Mouse (Mus musculus): ENCODE measurements around the gene Fam219a. TPM values are rescaled to one million over a fixed set of nuclear protein-coding genes. Genes with fewer than 3 reads are reported as not detected.

Gene Fam219a
- polyA plus RNA-seq, 1 experiment from 2014 or later = 21.7 TPM

DNA sequence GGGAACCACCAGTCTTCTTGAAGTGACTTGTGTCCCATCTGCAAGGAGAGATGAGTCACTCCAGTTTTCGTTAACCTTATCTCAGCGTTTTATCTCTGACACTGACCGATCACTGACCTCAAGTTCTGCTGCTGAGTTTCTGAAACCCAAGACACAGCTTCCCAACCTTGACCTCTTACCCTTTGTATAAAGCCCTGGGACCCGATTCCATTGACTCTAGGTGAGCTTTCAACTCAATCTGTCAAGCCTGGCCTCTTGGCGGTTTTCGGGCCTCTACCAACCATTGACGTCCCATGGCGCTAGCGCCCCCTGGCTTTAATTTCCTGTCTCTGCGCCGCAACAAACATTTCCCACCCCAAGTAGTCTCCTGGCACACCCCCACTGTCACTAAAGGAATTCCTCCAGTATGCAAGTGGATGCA lies 64.2 kb downstream of the Fam219a start:
- Histone ChIP-seq H3K27ac (ENCODE audit: low read length) (no peak overlapping the region), H3K36me3 (ENCODE audit: control insufficient read depth, insufficient read depth, low read length) (no peaks in the 10 kb centered on the region), H3K4me3 (ENCODE audit: low read depth, low read length) (no peak overlapping the region), H3K9me3 (replicated peaks; ENCODE audit: control insufficient read depth, low read length, poor library complexity, severe bottlenecking) (no peaks in the 10 kb centered on the region), H3K4me2 (ENCODE audit: low read length) (no peak overlapping the region), H3K4me1 (ENCODE audit: control insufficient read depth, insufficient read depth, low read length) (peaks cover 14% of the 10 kb centered on the region; the same call in 1 of the 2 replicates), H3K27me3 (ENCODE audit: control insufficient read depth, insufficient read depth, low read depth, low read length) (peaks cover 19% of the 10 kb centered on the region), H3K9ac (ENCODE audit: low read depth, low read length) (no peak overlapping the region)
- 55% methylated on average over 11 of the region's 11 CpGs for WGBS
- no peak for ATAC-seq

DNA sequence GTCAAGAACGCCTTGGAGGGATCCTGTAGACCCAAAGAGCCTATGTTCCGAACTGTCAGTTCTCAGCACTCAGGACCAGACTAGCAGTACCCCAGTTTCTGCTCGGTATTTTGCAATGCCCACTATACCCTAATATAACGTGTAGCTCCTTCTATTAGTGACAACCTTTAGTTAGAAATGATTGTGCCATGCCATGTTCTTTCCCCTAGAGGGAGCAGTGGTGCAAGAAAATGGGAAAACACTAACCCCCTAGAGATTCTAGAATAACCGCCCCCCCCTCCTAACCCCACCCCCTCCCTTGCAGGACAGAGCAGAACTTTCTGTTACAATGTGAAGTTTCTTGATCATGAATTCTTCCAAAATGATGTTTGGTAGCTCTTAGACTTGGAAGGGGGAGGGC lies 65.0 kb downstream of the Fam219a start:
- no peak for ATAC-seq
- H3K4me2 ChIP-seq (ENCODE audit: low read length) = no peak overlapping the region
- no peak overlapping the region for H3K9ac ChIP-seq (ENCODE audit: low read depth, low read length)
- no peak overlapping the region for H3K4me3 ChIP-seq (ENCODE audit: low read depth, low read length)
- WGBS = 75% methylated on average over 5 of the region's 5 CpGs
- H3K9me3 ChIP-seq (replicated peaks; ENCODE audit: control insufficient read depth, low read length, poor library complexity, severe bottlenecking) = no peaks in the 10 kb centered on the region
- peaks cover 27% of the 10 kb centered on the region for H3K27me3 ChIP-seq (ENCODE audit: control insufficient read depth, insufficient read depth, low read depth, low read length)
- peaks cover 14% of the 10 kb centered on the region; the same call in 1 of the 2 replicates for H3K4me1 ChIP-seq (ENCODE audit: control insufficient read depth, insufficient read depth, low read length)
- H3K27ac ChIP-seq (ENCODE audit: low read length) = no peak overlapping the region
- no peaks in the 10 kb centered on the region for H3K36me3 ChIP-seq (ENCODE audit: control insufficient read depth, insufficient read depth, low read length)

DNA sequence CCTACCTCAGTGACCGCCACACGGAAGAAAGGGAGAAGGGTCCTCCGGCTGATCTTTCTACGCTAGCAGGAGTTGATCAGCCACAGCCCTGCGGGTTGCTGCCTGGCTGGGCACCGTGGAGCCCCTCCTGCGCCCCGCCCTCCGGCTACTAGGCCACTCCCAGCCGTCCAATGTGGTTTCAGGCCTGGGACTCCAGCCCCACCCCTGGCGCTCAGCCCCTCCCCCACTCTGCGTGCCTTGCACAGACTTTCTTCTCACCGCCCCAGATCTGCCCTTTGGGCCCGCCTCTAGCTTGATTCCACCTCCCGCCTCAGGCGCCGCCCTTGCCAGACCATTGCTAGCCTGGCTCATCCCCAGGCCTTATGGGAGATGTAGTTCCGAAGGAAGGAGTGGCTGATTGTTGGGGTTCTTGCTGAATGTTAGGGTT lies 66.3 kb downstream of the Fam219a start, which contains the start of gene AI464131:
AI464131 (minus strand) TSS at position 91 of the 427 bp plus-strand sequence.
- Histone ChIP-seq H3K4me2 (ENCODE audit: low read length) (peak within 1 kb of the TSS; percentile 55), H3K9me3 (replicated peaks; ENCODE audit: control insufficient read depth, low read length, poor library complexity, severe bottlenecking) (no peaks in the 10 kb centered on the region), H3K4me1 (ENCODE audit: control insufficient read depth, insufficient read depth, low read length) (peaks cover 17% of the 10 kb centered on the region; the same call in 1 of the 2 replicates), H3K36me3 (ENCODE audit: control insufficient read depth, insufficient read depth, low read length) (no peaks in the 10 kb centered on the region; the same call in 1 of the 2 replicates), H3K27ac (ENCODE audit: low read length) (peak within 1 kb of the TSS; percentile 36), H3K27me3 (ENCODE audit: control insufficient read depth, insufficient read depth, low read depth, low read length) (peaks cover 33% of the 10 kb centered on the region), H3K9ac (ENCODE audit: low read depth, low read length) (peak within 1 kb of the TSS; percentile 42), H3K4me3 (ENCODE audit: low read depth, low read length) (peak within 1 kb of the TSS; percentile 31)
- peak; percentile 88 for ATAC-seq
- WGBS = under 1% methylated on average over 18 of the region's 18 CpGs

DNA sequence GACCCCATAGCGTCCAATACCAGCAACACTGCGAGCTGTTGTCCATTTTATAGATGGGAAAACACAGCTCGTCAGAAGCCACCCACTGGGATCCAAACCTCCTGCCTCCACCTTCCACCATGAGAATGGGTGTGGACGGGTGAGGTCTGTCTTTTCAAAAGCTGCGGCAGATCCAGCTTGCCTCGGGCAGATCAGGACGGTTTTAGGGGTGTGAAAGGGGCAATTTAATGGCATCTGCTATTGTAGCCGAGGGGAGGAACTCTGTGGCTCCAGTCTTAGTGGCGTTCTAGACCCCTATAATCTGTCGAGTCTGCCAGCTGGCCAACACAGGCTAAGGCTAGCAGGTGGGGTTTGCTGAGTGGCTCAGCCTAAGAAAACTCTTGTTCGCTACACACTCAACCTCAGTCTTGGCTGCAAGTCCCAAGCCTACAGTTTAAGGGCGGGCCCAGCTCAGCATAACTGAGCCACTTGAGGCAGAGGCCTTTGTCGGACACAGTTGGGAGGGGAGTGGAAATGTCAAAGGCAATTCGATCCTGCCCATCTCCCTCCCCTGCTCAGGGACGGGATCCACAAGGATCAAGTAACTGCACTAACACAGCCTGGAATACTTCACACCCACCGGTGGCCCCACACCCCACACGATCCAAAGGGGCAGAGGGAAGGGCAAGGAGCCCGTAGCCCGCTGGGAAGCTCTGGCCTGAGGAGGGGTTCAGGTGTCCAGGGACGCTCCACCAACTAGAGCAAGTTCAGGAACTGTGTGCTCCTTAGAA lies 67.0 kb downstream of the Fam219a start:
- H3K27ac ChIP-seq (ENCODE audit: low read length) = peak overlapping the region; percentile 36
- H3K9ac ChIP-seq (ENCODE audit: low read depth, low read length) = peak overlapping the region; percentile 42
- WGBS = 10% methylated on average over 20 of the region's 20 CpGs
- peak; percentile 43 for ATAC-seq
- peak overlapping the region; percentile 55 for H3K4me2 ChIP-seq (ENCODE audit: low read length)
- peaks cover 13% of the 10 kb centered on the region; the same call in 1 of the 2 replicates for H3K4me1 ChIP-seq (ENCODE audit: control insufficient read depth, insufficient read depth, low read length)
- peak overlapping the region; percentile 31 for H3K4me3 ChIP-seq (ENCODE audit: low read depth, low read length)
- H3K27me3 ChIP-seq (ENCODE audit: control insufficient read depth, insufficient read depth, low read depth, low read length) = peaks cover 40% of the 10 kb centered on the region
- no peaks in the 10 kb centered on the region; the same call in 1 of the 2 replicates for H3K36me3 ChIP-seq (ENCODE audit: control insufficient read depth, insufficient read depth, low read length)
- H3K9me3 ChIP-seq (replicated peaks; ENCODE audit: control insufficient read depth, low read length, poor library complexity, severe bottlenecking) = no peaks in the 10 kb centered on the region

DNA sequence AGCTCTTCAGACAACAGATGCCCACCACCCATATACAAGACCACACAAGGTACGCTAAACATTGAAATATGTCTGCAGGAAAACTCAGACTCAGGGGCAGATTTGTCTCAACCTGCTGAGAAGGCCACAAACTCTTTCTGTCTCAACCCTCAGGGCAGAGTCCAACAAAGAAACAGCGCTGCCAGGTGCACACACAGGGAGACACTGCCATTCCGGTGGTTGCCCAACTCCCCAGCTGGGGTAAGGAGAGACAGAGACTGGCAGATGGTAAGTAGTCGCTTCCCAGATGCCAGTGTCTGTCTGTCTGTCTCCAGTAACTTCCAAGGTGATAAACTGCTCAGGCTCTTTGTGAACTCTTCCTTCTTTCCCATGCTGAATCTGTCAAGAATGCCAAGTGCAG lies 68.6 kb downstream of the Fam219a start:
- 74% methylated on average over 4 of the region's 4 CpGs for WGBS

DNA sequence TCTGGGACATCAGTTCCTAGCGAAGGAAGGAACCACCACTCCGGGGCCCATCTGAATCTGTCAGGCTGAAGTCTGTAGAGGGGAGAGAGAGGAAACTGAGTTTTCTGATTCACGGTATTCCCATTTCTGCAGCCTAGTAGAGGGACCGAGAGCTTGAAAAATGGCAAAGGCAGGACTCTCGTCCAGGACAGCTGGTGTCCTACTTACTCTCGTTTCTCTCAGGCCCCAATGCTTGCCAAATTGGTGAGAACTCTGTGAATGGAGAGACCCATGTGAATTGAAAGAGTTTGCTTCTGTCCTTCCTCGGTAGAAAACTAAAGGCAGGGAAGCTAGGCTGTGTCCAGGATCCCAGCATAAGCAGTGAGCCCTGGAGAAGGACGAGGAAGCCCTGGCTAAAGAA lies 69.7 kb downstream of the Fam219a start:
- H3K36me3 ChIP-seq (ENCODE audit: control insufficient read depth, insufficient read depth, low read length) = no peaks in the 10 kb centered on the region; the same call in 1 of the 2 replicates
- peaks cover 49% of the 10 kb centered on the region for H3K27me3 ChIP-seq (ENCODE audit: control insufficient read depth, insufficient read depth, low read depth, low read length)
- peaks cover 13% of the 10 kb centered on the region; the same call in 1 of the 2 replicates for H3K4me1 ChIP-seq (ENCODE audit: control insufficient read depth, insufficient read depth, low read length)
- ATAC-seq = no peak
- no peaks in the 10 kb centered on the region for H3K9me3 ChIP-seq (replicated peaks; ENCODE audit: control insufficient read depth, low read length, poor library complexity, severe bottlenecking)
- 54% methylated on average over 8 of the region's 8 CpGs for WGBS
- H3K9ac ChIP-seq (ENCODE audit: low read depth, low read length) = no peak overlapping the region
- no peak overlapping the region for H3K4me3 ChIP-seq (ENCODE audit: low read depth, low read length)
- no peak overlapping the region; the same call in 1 of the 2 replicates for H3K4me2 ChIP-seq (ENCODE audit: low read length)
- no peak overlapping the region for H3K27ac ChIP-seq (ENCODE audit: low read length)

More for the DNA sequence above, 68.6 kb downstream of the Fam219a start:
- H3K9me3 ChIP-seq (replicated peaks; ENCODE audit: control insufficient read depth, low read length, poor library complexity, severe bottlenecking) = no peaks in the 10 kb centered on the region
- no peaks in the 10 kb centered on the region; the same call in 1 of the 2 replicates for H3K36me3 ChIP-seq (ENCODE audit: control insufficient read depth, insufficient read depth, low read length)
- no peak overlapping the region for H3K4me3 ChIP-seq (ENCODE audit: low read depth, low read length)
- H3K4me2 ChIP-seq (ENCODE audit: low read length) = no peak overlapping the region
- H3K9ac ChIP-seq (ENCODE audit: low read depth, low read length) = no peak overlapping the region
- no peak overlapping the region for H3K27ac ChIP-seq (ENCODE audit: low read length)
- ATAC-seq = no peak
- H3K27me3 ChIP-seq (ENCODE audit: control insufficient read depth, insufficient read depth, low read depth, low read length) = peaks cover 49% of the 10 kb centered on the region
- H3K4me1 ChIP-seq (ENCODE audit: control insufficient read depth, insufficient read depth, low read length) = peaks cover 13% of the 10 kb centered on the region; the same call in 1 of the 2 replicates

DNA sequence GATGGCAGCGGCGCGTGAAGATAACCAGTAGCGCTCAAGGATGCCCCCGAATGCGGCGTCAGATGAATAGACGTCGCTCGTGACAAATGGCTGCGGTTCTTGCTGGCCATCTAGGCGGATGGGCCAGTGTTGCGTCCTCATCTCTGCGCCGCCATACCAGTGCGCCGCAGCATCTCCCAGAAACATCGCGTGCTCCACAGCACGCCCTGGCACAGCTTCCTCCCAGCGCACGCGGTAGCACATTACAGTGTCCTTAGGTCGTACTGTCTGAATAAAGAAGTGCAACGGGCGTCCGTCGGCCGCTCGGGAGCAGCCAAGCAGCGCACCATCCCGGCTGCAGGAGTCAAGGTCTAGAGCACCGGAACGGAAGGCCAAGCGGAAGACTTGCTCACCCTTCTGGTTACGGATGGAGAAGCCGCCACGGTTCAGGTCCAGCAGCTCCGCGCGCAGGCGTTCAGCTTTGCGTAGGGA lies 70.4 kb downstream of the Fam219a start:
- Histone ChIP-seq H3K9ac (ENCODE audit: low read depth, low read length) (peak overlapping the region; percentile 53; the same call in 1 of the 2 replicates), H3K27me3 (ENCODE audit: control insufficient read depth, insufficient read depth, low read depth, low read length) (peaks cover 49% of the 10 kb centered on the region), H3K9me3 (replicated peaks; ENCODE audit: control insufficient read depth, low read length, poor library complexity, severe bottlenecking) (no peaks in the 10 kb centered on the region), H3K4me1 (ENCODE audit: control insufficient read depth, insufficient read depth, low read length) (peaks cover 13% of the 10 kb centered on the region; the same call in 1 of the 2 replicates), H3K27ac (ENCODE audit: low read length) (no peak overlapping the region), H3K4me3 (ENCODE audit: low read depth, low read length) (peak overlapping the region; percentile 36), H3K36me3 (ENCODE audit: control insufficient read depth, insufficient read depth, low read length) (no peaks in the 10 kb centered on the region; the same call in 1 of the 2 replicates), H3K4me2 (ENCODE audit: low read length) (peak overlapping the region; percentile 61)
- ATAC-seq = no peak
- 10% methylated on average over 43 of the region's 43 CpGs for WGBS

DNA sequence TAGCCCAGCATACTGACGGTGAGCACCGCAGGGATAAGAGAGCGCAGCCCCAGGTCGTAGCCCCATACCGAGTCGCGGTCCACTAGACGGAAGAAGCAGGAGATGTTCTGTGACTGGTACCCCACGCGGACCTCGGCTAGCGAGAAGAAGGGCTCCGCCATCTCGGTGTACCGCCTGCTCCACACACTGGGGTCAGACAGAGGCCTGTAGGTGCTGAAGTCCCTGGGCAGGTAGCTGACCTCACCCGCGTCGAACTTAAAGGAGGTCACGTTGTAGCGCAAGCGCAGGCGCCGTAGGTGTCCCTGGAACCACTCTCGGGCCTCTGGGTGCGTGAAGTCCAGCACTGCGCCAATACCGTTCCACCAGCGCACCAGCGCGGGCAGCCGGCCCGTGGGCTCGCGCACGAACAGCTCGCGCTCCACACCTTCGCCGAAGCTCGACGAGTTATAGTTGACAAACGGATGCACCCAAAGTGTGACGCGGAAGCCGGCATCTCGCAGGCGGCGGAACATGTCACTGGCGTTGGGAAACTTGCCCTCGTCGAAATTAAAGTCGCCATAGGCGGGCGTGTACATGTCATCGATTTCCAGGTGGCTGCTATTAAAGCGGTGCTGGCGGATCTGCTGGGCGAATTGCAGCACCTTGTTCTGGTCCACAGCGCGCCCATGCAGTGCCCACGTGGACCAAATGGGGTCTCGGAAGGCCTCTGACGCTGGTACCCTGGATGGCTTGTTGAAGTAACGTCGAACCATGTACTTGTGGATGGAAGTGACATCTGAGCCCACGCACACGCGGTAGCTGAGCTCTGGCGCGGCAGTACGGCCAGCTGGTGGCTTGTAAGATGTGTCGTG lies 71.1 kb downstream of the Fam219a start:
- H3K27me3 ChIP-seq (ENCODE audit: control insufficient read depth, insufficient read depth, low read depth, low read length) = peaks cover 49% of the 10 kb centered on the region
- H3K4me1 ChIP-seq (ENCODE audit: control insufficient read depth, insufficient read depth, low read length) = peaks cover 13% of the 10 kb centered on the region; the same call in 1 of the 2 replicates
- peak overlapping the region; percentile 36 for H3K4me3 ChIP-seq (ENCODE audit: low read depth, low read length)
- no peak overlapping the region for H3K27ac ChIP-seq (ENCODE audit: low read length)
- peak; percentile 4; the same call in 1 of the 2 replicates for ATAC-seq
- no peaks in the 10 kb centered on the region; the same call in 1 of the 2 replicates for H3K36me3 ChIP-seq (ENCODE audit: control insufficient read depth, insufficient read depth, low read length)
- H3K4me2 ChIP-seq (ENCODE audit: low read length) = peak overlapping the region; percentile 61
- no peaks in the 10 kb centered on the region for H3K9me3 ChIP-seq (replicated peaks; ENCODE audit: control insufficient read depth, low read length, poor library complexity, severe bottlenecking)
- WGBS = 11% methylated on average over 72 of the region's 72 CpGs
- H3K9ac ChIP-seq (ENCODE audit: low read depth, low read length) = peak overlapping the region; percentile 54
